Mouse (Mus musculus): ENCODE data around the gene Ampd2.

DNA sequence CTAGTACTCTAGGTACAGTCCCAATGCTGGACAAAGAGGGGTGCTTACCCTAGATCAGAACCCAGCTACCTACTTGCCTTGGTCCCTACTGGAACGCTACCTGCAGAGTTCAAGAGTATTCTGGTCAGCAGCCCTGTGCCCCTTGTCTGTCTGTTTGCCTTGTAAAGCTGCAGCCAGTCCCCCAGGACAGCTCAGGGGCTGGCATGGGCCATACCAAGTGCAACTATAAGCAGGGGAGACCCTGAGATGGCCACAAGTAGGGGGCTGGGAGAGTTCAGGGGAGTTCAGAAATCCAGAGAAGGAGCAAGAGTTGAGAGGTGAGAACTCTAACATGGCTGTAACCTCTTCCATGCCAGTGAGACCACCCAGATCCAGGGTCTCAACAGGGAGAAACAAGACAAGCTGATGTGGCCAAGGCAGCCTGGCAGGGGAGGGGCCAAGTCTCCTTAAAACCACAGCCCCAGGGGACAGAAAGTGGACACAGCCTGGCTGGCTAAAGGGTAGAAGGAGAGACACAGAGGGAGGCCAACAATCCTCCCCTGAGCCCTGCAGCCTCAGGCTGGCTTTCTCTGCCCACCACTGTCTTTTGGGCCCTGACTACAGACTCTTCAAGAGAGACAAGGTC, 4.1 kb downstream of the Ampd2 start:
- TF ChIP-seq CTCF (IDR thresholded peaks at IDR 0.05; ENCODE audit: borderline replicate concordance, control insufficient read depth, extremely low read depth, insufficient read depth, low read length, poor library complexity) (no peak), POLR2A (IDR thresholded peaks at IDR 0.05; ENCODE audit: control insufficient read depth, extremely low read depth, insufficient read depth, low read length, poor library complexity) (no peak)

Measured in thymus, adult 2 months (tissue).